Mouse (Mus musculus) retina, adult 2 months (tissue): ENCODE results near the gene Trp53i13.

Source experiments
- DNase-seq: peaks from one replicate; pipeline ENCODE4 v3.0.0-alpha.2; 2012; ENCODE audit warnings: low read depth, low spot score

Gene Trp53i13

GRCm38 (mm10) chr11:77463101-77463445, 52.7 kb downstream of the Trp53i13 start:
- no peak for DNase-seq

- no peak for DNase-seq
Measured at GRCm38 (mm10) chr11:77462283-77463100, 53.3 kb downstream of the Trp53i13 start, which contains the start of gene Coro6. Gene Coro6 (plus strand): TSS chr11:77462411.

- no peak for DNase-seq
Measured at GRCm38 (mm10) chr11:77461856-77462255, 53.9 kb downstream of the Trp53i13 start.
